17 mouse cellular contexts compared by ENCODE assay signal in the genomic region with DNA sequence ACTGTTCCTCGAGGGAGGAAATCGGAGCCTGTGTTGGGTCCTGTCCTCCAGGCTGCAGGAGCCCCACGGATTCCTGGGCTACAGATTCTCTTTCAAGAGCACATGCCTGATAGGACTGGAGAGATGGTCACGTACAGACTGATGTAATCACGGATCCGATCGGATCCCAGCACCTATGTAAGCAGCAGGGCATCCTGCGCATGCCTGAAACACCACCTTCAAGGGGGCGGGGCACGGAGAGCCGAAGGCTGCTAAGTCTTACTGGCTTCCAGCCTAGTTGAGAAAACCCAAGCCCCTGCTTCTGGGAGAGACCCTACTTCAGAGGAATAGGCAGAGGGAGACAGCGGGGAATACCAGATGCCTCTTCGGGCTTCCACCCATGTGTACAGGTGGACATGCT.
DNase-seq lines count a peak whose midpoint lies in the region; ATAC-seq lines count a peak whose summit lies in the region.
"Had no signal": no experiment of that assay in that cellular context is flagged by ENCODE, and none has a peak within 500 bp of the region (broad histone marks: within the 10 kb centered on the region; RNA-seq: fewer than 3 reads in every experiment).

No protein-coding gene starts in this region.

- peak overlapping the region; percentile 11; the same call in 1 of the 2 replicates for H3K4me2 ChIP-seq in heart, embryonic 12.5 days
- peak overlapping the region; percentile 36; the same call in 1 of the 2 replicates for H3K4me2 ChIP-seq in kidney, embryonic 15.5 days
- peak overlapping the region; percentile 23; the same call in 1 of the 2 replicates for H3K4me2 ChIP-seq in hindbrain, embryonic 16.5 days (ENCODE audit: low read length)
- H3K4me2 ChIP-seq: liver, embryonic 12.5 days had no signal

- 0 out of 2 replicates have a peak, but pooled peaks cover 4% of the 10 kb centered on the region for H3K4me1 ChIP-seq in heart, embryonic 12.5 days (replicated peaks)
- peaks cover 3% of the 10 kb centered on the region; the same call in 1 of the 2 replicates for H3K4me1 ChIP-seq in kidney, embryonic 15.5 days
- H3K4me1 ChIP-seq in hindbrain, embryonic 16.5 days (ENCODE audit: control insufficient read depth, insufficient read depth, low read depth, low read length), result no peaks in the 10 kb centered on the region; the same call in 1 of the 2 replicates
- H3K4me1 ChIP-seq: liver, embryonic 12.5 days had no signal

- 55% methylated on average over 13 of the region's 13 CpGs for WGBS in heart, embryonic 12.5 days
- whole genome bisulfite sequencing in kidney, embryonic 15.5 days, result 59% methylated on average over 13 of the region's 13 CpGs
- WGBS in hindbrain, embryonic 16.5 days, result 58% methylated on average over 13 of the region's 13 CpGs

- ATAC-seq in heart, embryonic 12.5 days (ENCODE audit: insufficient number of reproducible peaks, low FRiP score), result 0 out of 2 replicates have a peak, but pooled peaks have one; percentile 9
- ATAC-seq in kidney, embryonic 15.5 days (replicated peaks; ENCODE audit: low FRiP score), result no peak
- no peak for ATAC-seq in hindbrain, embryonic 16.5 days
- ATAC-seq in frontal cortex, adult (ENCODE audit: low TSS enrichment), result no peak
- ATAC-seq: forebrain, embryonic 14.5 days; liver, embryonic 12.5 days had no signal

- no peak overlapping the region for H3K9ac ChIP-seq in heart, embryonic 12.5 days
- no peak overlapping the region for H3K9ac ChIP-seq in kidney, embryonic 15.5 days
- no peak overlapping the region for H3K9ac ChIP-seq in hindbrain, embryonic 16.5 days (ENCODE audit: low read depth, low read length)
- H3K9ac ChIP-seq: liver, embryonic 12.5 days had no signal

- H3K36me3 ChIP-seq in heart, embryonic 12.5 days, result no peaks in the 10 kb centered on the region
- 0 out of 2 replicates have a peak, but pooled peaks cover 3% of the 10 kb centered on the region for H3K36me3 ChIP-seq in kidney, embryonic 15.5 days
- H3K36me3 ChIP-seq in hindbrain, embryonic 16.5 days (ENCODE audit: control insufficient read depth, insufficient read depth, low read length), result no peaks in the 10 kb centered on the region
- H3K36me3 ChIP-seq: G1E; liver, embryonic 12.5 days had no signal

- DNase-seq in heart, postnatal 14 days, result no peak
- DNase-seq in kidney, postnatal 10 days, result no peak
- peak; percentile 59 for DNase-seq in ES-CJ7 (ENCODE audit: low read depth, low spot score)
- no peak for DNase-seq in urinary bladder, postnatal 14 days (ENCODE audit: low spot score)
- DNase-seq: adrenal gland, postnatal 36 days; B cell, adult 2 months; kidney, adult 8-10 months; lung, postnatal 36 days; right cerebral cortex, postnatal 14 days; thymus, adult 2 months had no signal

- intact Hi-C loops in heart, postnatal 14 days (cut with DNase I), result no loop called here

- H3K4me3 ChIP-seq in heart, embryonic 12.5 days, result no peak overlapping the region
- H3K4me3 ChIP-seq in kidney, embryonic 15.5 days (replicated peaks), result no peak overlapping the region
- H3K4me3 ChIP-seq in hindbrain, embryonic 16.5 days (ENCODE audit: low read length), result no peak overlapping the region
- H3K4me3 ChIP-seq: liver, embryonic 12.5 days had no signal

- no peaks in the 10 kb centered on the region; the same call in 1 of the 2 replicates for H3K27me3 ChIP-seq in heart, embryonic 12.5 days (replicated peaks)
- no peaks in the 10 kb centered on the region for H3K27me3 ChIP-seq in kidney, embryonic 15.5 days
- H3K27me3 ChIP-seq in hindbrain, embryonic 16.5 days (replicated peaks; ENCODE audit: control insufficient read depth, insufficient read depth, low read length), result no peaks in the 10 kb centered on the region
- H3K27me3 ChIP-seq: liver, embryonic 12.5 days had no signal

- H3K27ac ChIP-seq in heart, embryonic 12.5 days (ENCODE audit: poor library complexity, severe bottlenecking), result no peak overlapping the region
- no peak overlapping the region for H3K27ac ChIP-seq in kidney, embryonic 15.5 days
- H3K27ac ChIP-seq in hindbrain, embryonic 16.5 days (ENCODE audit: low read depth, low read length), result no peak overlapping the region
- H3K27ac ChIP-seq: liver, embryonic 12.5 days had no signal

- 0 out of 2 replicates have a peak, but pooled peaks cover 4% of the 10 kb centered on the region for H3K9me3 ChIP-seq in heart, embryonic 12.5 days (replicated peaks)
- no peaks in the 10 kb centered on the region for H3K9me3 ChIP-seq in kidney, embryonic 15.5 days (replicated peaks)
- no peaks in the 10 kb centered on the region for H3K9me3 ChIP-seq in hindbrain, embryonic 16.5 days (ENCODE audit: control insufficient read depth, low read length)
- H3K9me3 ChIP-seq: G1E; liver, embryonic 12.5 days had no signal
